Mouse (Mus musculus) stomach, postnatal 0 days (tissue): Measurements from ENCODE around the gene Vwf.

Experiments used
- CTCF ChIP-seq: IDR thresholded peaks from 2 replicates; pipeline ENCODE4 v1.5.1; 2016; ENCODE audit warnings: antibody characterized with exemption, low read depth, mild to moderate bottlenecking, moderate library complexity
- EP300 ChIP-seq: optimal IDR thresholded peaks from 2 replicates; pipeline ENCODE3; 2016; ENCODE audit warnings: antibody characterized with exemption

- TF ChIP-seq CTCF (no peak), EP300 (no peak)
These were observed 20.1 kb downstream of the Vwf start for GRCm38 (mm10) chr6:125566656-125567055.
